Mouse (Mus musculus): ENCODE data around the gene Agtpbp1. TPM values are rescaled to one million over a fixed set of nuclear protein-coding genes. Genes with fewer than 3 reads are reported as not detected.

Agtpbp1 gene
- polyA plus RNA-seq, 1 experiment from 2014 or later: 24.5 TPM

DNA sequence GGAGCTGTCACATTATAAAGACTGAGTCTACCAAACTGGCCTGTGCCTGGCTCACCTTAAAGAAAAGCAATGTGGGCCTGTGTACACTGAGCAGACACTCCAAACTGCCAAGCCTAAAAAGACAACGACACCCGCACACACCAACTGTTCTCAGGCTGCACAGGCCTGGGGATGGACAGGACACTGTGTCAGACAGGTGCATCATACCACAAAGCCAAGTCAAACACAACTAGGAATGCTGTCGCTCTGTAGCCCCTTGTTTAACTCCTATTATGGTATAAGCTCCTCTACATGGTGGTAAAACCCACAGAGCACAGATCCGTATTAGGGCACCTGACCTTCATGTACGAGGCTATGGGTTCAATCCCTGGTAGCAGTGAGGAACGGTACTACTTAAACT, 65.5 kb downstream of the Agtpbp1 start:
- H3K9me3 ChIP-seq: no peaks in the 10 kb centered on the region
- no peaks in the 10 kb centered on the region for H3K4me1 ChIP-seq
- 94% methylated on average over 6 of the region's 6 CpGs for WGBS
- H3K27ac ChIP-seq: no peak overlapping the region
- no peak overlapping the region for H3K9ac ChIP-seq
- no peak for ATAC-seq (ENCODE audit: low FRiP score)
- H3K4me3 ChIP-seq (replicated peaks): no peak overlapping the region
- H3K27me3 ChIP-seq: no peaks in the 10 kb centered on the region
- H3K36me3 ChIP-seq (replicated peaks): 0 out of 2 replicates have a peak, but pooled peaks cover 3% of the 10 kb centered on the region
- no peak overlapping the region for H3K4me2 ChIP-seq

DNA sequence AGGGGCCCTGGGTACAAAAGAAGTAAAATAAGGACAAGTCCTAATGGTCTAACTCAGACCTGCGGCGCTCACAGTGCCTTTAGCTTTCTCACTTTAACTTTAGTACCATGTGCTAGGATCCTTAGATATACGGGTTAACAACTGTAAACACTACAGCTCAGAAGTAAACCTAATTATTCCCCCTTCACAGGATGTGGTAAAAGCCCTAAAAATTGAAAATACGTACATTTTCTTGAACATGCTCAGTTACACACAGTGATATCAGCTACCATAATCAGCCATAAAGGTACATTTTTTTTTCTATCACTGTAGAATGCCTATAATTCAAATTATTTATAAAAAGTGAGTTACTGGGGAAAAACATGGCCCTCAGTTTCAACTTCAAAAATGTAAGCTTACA, 67.0 kb downstream of the Agtpbp1 start:
- H3K4me3 ChIP-seq (replicated peaks): no peak overlapping the region
- ATAC-seq (ENCODE audit: low FRiP score): no peak
- no peak overlapping the region for H3K9ac ChIP-seq
- H3K4me1 ChIP-seq: no peaks in the 10 kb centered on the region
- H3K27me3 ChIP-seq: no peaks in the 10 kb centered on the region
- H3K27ac ChIP-seq: no peak overlapping the region
- H3K9me3 ChIP-seq: no peaks in the 10 kb centered on the region
- H3K4me2 ChIP-seq: no peak overlapping the region
- H3K36me3 ChIP-seq (replicated peaks): peaks cover 7% of the 10 kb centered on the region
- 75% methylated on average over 4 of the region's 4 CpGs for WGBS

- H3K36me3 ChIP-seq (replicated peaks): peaks cover 7% of the 10 kb centered on the region
- H3K27ac ChIP-seq: no peak overlapping the region
- H3K27me3 ChIP-seq: no peaks in the 10 kb centered on the region
- no peak overlapping the region for H3K9ac ChIP-seq
- no peak for ATAC-seq (ENCODE audit: low FRiP score)
- H3K4me2 ChIP-seq: no peak overlapping the region
- WGBS: 18% methylated on average over 7 of the region's 7 CpGs
- no peaks in the 10 kb centered on the region for H3K4me1 ChIP-seq
- H3K4me3 ChIP-seq (replicated peaks): no peak overlapping the region
- H3K9me3 ChIP-seq: no peaks in the 10 kb centered on the region
Measured at GRCm38 (mm10) chr13:59515074-59515473, 70.0 kb downstream of the Agtpbp1 start.

GRCm38 (mm10) chr13:59509644-59510366, 75.2 kb downstream of the Agtpbp1 start:
- no peak overlapping the region for H3K9ac ChIP-seq
- peaks cover 19% of the 10 kb centered on the region for H3K36me3 ChIP-seq (replicated peaks)
- no peak overlapping the region for H3K27ac ChIP-seq
- H3K9me3 ChIP-seq: no peaks in the 10 kb centered on the region
- WGBS: 77% methylated on average over 10 of the region's 10 CpGs
- no peak overlapping the region for H3K4me2 ChIP-seq
- no peaks in the 10 kb centered on the region for H3K4me1 ChIP-seq
- ATAC-seq (ENCODE audit: low FRiP score): no peak
- H3K27me3 ChIP-seq: no peaks in the 10 kb centered on the region
- H3K4me3 ChIP-seq (replicated peaks): no peak overlapping the region

DNA sequence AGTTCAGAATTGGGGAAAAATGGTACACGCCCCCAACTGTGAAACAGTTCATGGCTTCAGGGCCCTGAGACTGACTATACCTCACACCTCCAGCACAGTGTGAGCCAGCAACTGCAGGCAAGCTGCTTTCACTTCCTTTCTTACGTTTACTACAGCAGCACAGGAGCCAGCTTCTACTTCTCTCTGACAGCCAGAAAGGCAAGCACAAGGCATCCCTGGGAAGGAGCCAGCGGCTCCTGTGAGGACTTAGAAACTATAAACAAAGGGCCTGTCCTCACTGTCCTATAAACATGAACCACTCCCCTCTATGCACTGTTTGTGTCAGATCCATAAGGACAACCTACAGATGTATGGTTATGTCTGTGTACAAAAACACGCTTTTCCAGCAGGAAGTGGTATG, 76.4 kb downstream of the Agtpbp1 start:
- Histone ChIP-seq H3K4me3 (replicated peaks) (no peak overlapping the region), H3K4me2 (no peak overlapping the region), H3K27me3 (no peaks in the 10 kb centered on the region), H3K9me3 (no peaks in the 10 kb centered on the region), H3K4me1 (no peaks in the 10 kb centered on the region), H3K27ac (no peak overlapping the region), H3K9ac (no peak overlapping the region), H3K36me3 (replicated peaks) (peaks cover 21% of the 10 kb centered on the region)
- WGBS: 72% methylated on average over 4 of the region's 4 CpGs
- no peak for ATAC-seq (ENCODE audit: low FRiP score)

- Histone ChIP-seq H3K9ac (no peak overlapping the region), H3K4me1 (no peaks in the 10 kb centered on the region), H3K9me3 (no peaks in the 10 kb centered on the region), H3K4me2 (no peak overlapping the region), H3K4me3 (replicated peaks) (no peak overlapping the region), H3K36me3 (replicated peaks) (peaks cover 18% of the 10 kb centered on the region), H3K27ac (no peak overlapping the region), H3K27me3 (no peaks in the 10 kb centered on the region)
- no peak for ATAC-seq (ENCODE audit: low FRiP score)
- 82% methylated on average over 1 of the region's 1 CpGs for WGBS
Measured at GRCm38 (mm10) chr13:59506450-59506849, 78.6 kb downstream of the Agtpbp1 start.

DNA sequence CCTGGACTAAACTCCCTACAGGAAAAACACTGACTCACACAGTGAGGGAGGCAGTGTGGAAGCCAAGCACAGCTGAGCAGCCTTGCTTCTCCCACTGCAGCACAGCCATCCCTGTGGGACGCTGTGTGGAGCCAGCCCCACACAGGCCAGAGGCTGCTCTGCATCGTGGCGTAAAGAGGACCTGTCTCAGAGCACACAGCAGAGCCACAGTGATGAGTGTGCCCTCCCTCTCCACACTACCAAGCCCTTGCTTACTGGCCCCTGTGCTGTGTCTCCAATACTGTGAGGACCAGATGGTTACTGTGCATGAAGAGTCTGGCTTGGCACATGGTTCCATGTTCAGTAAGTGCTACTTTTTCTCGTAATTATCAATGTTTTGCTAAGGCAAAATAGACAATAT, 79.2 kb downstream of the Agtpbp1 start:
- Histone ChIP-seq H3K4me2 (no peak overlapping the region), H3K9ac (no peak overlapping the region), H3K27me3 (no peaks in the 10 kb centered on the region), H3K36me3 (replicated peaks) (peaks cover 18% of the 10 kb centered on the region), H3K4me3 (replicated peaks) (no peak overlapping the region), H3K4me1 (no peaks in the 10 kb centered on the region), H3K27ac (no peak overlapping the region), H3K9me3 (no peaks in the 10 kb centered on the region)
- no peak for ATAC-seq (ENCODE audit: low FRiP score)
- WGBS: 89% methylated on average over 4 of the region's 4 CpGs

DNA sequence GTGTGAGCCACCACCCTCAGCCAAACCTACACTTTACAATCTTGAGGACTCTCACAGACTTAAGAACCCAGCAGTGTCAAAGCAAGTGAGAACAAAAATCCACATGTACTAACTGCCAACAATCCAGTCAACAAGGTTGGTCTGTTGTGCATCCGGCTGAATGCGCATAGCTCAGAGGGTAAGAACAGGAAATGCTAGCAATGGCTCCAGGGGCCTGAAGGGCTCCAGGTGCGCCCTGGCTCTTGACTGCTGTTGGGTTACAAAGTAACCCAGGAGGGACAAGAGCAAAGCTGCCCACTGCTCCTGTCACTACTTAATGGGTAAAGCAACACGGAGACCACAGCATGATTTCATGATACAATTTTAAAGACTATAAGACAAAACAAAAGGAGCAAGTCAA, 81.4 kb downstream of the Agtpbp1 start:
- Histone ChIP-seq H3K9me3 (no peaks in the 10 kb centered on the region), H3K36me3 (replicated peaks) (peaks cover 31% of the 10 kb centered on the region), H3K4me2 (no peak overlapping the region), H3K9ac (no peak overlapping the region), H3K4me1 (no peaks in the 10 kb centered on the region), H3K4me3 (replicated peaks) (no peak overlapping the region), H3K27ac (no peak overlapping the region), H3K27me3 (no peaks in the 10 kb centered on the region)
- WGBS: 76% methylated on average over 4 of the region's 4 CpGs
- no peak for ATAC-seq (ENCODE audit: low FRiP score)

GRCm38 (mm10) chr13:59499831-59500230, 85.2 kb downstream of the Agtpbp1 start:
- Histone ChIP-seq H3K9me3 (0 out of 2 replicates have a peak, but pooled peaks cover under 1% of the 10 kb centered on the region), H3K9ac (no peak overlapping the region), H3K27me3 (no peaks in the 10 kb centered on the region), H3K4me3 (replicated peaks) (no peak overlapping the region), H3K36me3 (replicated peaks) (peaks cover 24% of the 10 kb centered on the region), H3K4me1 (peaks cover 6% of the 10 kb centered on the region), H3K4me2 (no peak overlapping the region), H3K27ac (no peak overlapping the region)
- 92% methylated on average over 6 of the region's 6 CpGs for WGBS
- ATAC-seq (ENCODE audit: low FRiP score): no peak

- Histone ChIP-seq H3K4me1 (peaks cover 6% of the 10 kb centered on the region), H3K27ac (no peak overlapping the region), H3K27me3 (no peaks in the 10 kb centered on the region), H3K9me3 (0 out of 2 replicates have a peak, but pooled peaks cover 4% of the 10 kb centered on the region), H3K9ac (no peak overlapping the region), H3K4me3 (replicated peaks) (no peak overlapping the region), H3K4me2 (no peak overlapping the region), H3K36me3 (replicated peaks) (peaks cover 28% of the 10 kb centered on the region)
- ATAC-seq (ENCODE audit: low FRiP score): no peak
- 88% methylated on average over 2 of the region's 2 CpGs for WGBS
Measured at GRCm38 (mm10) chr13:59499374-59499773, 85.7 kb downstream of the Agtpbp1 start.

- WGBS: 87% methylated on average over 5 of the region's 5 CpGs
- peaks cover 27% of the 10 kb centered on the region for H3K36me3 ChIP-seq (replicated peaks)
- H3K4me1 ChIP-seq: peaks cover 6% of the 10 kb centered on the region
- no peak overlapping the region for H3K27ac ChIP-seq
- no peak overlapping the region for H3K4me2 ChIP-seq
- H3K4me3 ChIP-seq (replicated peaks): no peak overlapping the region
- ATAC-seq (ENCODE audit: low FRiP score): no peak
- H3K9me3 ChIP-seq: 0 out of 2 replicates have a peak, but pooled peaks cover 4% of the 10 kb centered on the region
- H3K27me3 ChIP-seq: no peaks in the 10 kb centered on the region
- H3K9ac ChIP-seq: no peak overlapping the region
Measured at GRCm38 (mm10) chr13:59498191-59498590, 86.8 kb downstream of the Agtpbp1 start.

- no peaks in the 10 kb centered on the region for H3K27me3 ChIP-seq
- no peak overlapping the region for H3K4me3 ChIP-seq (replicated peaks)
- no peak for ATAC-seq (ENCODE audit: low FRiP score)
- peaks cover 27% of the 10 kb centered on the region for H3K36me3 ChIP-seq (replicated peaks)
- H3K9me3 ChIP-seq: 0 out of 2 replicates have a peak, but pooled peaks cover 4% of the 10 kb centered on the region
- H3K4me2 ChIP-seq: no peak overlapping the region
- H3K27ac ChIP-seq: no peak overlapping the region
- no peak overlapping the region; the same call in 1 of the 2 replicates for H3K9ac ChIP-seq
- 38% methylated on average over 8 of the region's 8 CpGs for WGBS
- H3K4me1 ChIP-seq: peaks cover 6% of the 10 kb centered on the region
Measured at GRCm38 (mm10) chr13:59495839-59496238, 89.2 kb downstream of the Agtpbp1 start.
